Mouse (Mus musculus): ENCODE measurements around the gene Crlf1. TPM values are rescaled to one million over a fixed set of nuclear protein-coding genes. Genes with fewer than 3 reads are reported as not detected.

Crlf1 gene
- polyA plus RNA-seq, 1 experiment from 2014 or later: 5.8 TPM

- Histone ChIP-seq H3K9me3 (ENCODE audit: control insufficient read depth, low read length) (no peaks in the 10 kb centered on the region), H3K36me3 (ENCODE audit: control insufficient read depth, insufficient read depth, low read length) (peaks cover 9% of the 10 kb centered on the region; the same call in 1 of the 2 replicates), H3K27me3 (ENCODE audit: control insufficient read depth, insufficient read depth, low read length) (peaks cover 4% of the 10 kb centered on the region; the same call in 1 of the 2 replicates), H3K27ac (replicated peaks) (no peak overlapping the region), H3K9ac (ENCODE audit: low read length) (no peak overlapping the region), H3K4me3 (ENCODE audit: low read depth, low read length) (no peak overlapping the region), H3K4me1 (replicated peaks; ENCODE audit: control insufficient read depth, insufficient read depth) (peaks cover 3% of the 10 kb centered on the region), H3K4me2 (replicated peaks; ENCODE audit: low read depth) (0 out of 2 replicates have a peak overlapping the region, but pooled peaks have one; percentile 11)
- DNase-seq (ENCODE audit: low spot score) (peak; percentile 85), ATAC-seq (ENCODE audit: low FRiP score, low TSS enrichment) (peak; percentile 28; the same call in 1 of the 2 replicates)
- WGBS: 18% methylated on average over 46 of the region's 46 CpGs
- TF ChIP-seq CTCF (IDR thresholded peaks at IDR 0.05; ENCODE audit: low read depth) (peak; percentile 86), EP300 (optimal IDR thresholded peaks at IDR 0.05) (no peak)
Observed at GRCm38 (mm10) chr8:70503062-70503750, 10.2 kb downstream of the Crlf1 start.

- H3K4me2 ChIP-seq (replicated peaks; ENCODE audit: low read depth): no peak overlapping the region
- 54% methylated on average over 16 of the region's 16 CpGs for WGBS
- TF ChIP-seq EP300 (optimal IDR thresholded peaks at IDR 0.05): no peak
- TF ChIP-seq CTCF (IDR thresholded peaks at IDR 0.05; ENCODE audit: low read depth): no peak
- DNase-seq (ENCODE audit: low spot score) (peak; percentile 35), ATAC-seq (ENCODE audit: low FRiP score, low TSS enrichment) (no peak)
- H3K4me3 ChIP-seq (ENCODE audit: low read depth, low read length): no peak overlapping the region
- no peak overlapping the region for H3K27ac ChIP-seq (replicated peaks)
- H3K9me3 ChIP-seq (ENCODE audit: control insufficient read depth, low read length): no peaks in the 10 kb centered on the region
- no peak overlapping the region for H3K9ac ChIP-seq (ENCODE audit: low read length)
- H3K27me3 ChIP-seq (ENCODE audit: control insufficient read depth, insufficient read depth, low read length): peaks cover 4% of the 10 kb centered on the region; the same call in 1 of the 2 replicates
- H3K4me1 ChIP-seq (replicated peaks; ENCODE audit: control insufficient read depth, insufficient read depth): peaks cover 3% of the 10 kb centered on the region
- peaks cover 12% of the 10 kb centered on the region; the same call in 1 of the 2 replicates for H3K36me3 ChIP-seq (ENCODE audit: control insufficient read depth, insufficient read depth, low read length)
Observed at GRCm38 (mm10) chr8:70504291-70504716, 11.3 kb downstream of the Crlf1 start.

- Histone ChIP-seq H3K4me1 (replicated peaks; ENCODE audit: control insufficient read depth, insufficient read depth) (peaks cover 3% of the 10 kb centered on the region), H3K9ac (ENCODE audit: low read length) (no peak overlapping the region), H3K9me3 (ENCODE audit: control insufficient read depth, low read length) (no peaks in the 10 kb centered on the region), H3K27ac (replicated peaks) (no peak overlapping the region), H3K27me3 (ENCODE audit: control insufficient read depth, insufficient read depth, low read length) (peaks cover 4% of the 10 kb centered on the region; the same call in 1 of the 2 replicates), H3K4me3 (ENCODE audit: low read depth, low read length) (no peak overlapping the region), H3K4me2 (replicated peaks; ENCODE audit: low read depth) (no peak overlapping the region), H3K36me3 (ENCODE audit: control insufficient read depth, insufficient read depth, low read length) (peaks cover 12% of the 10 kb centered on the region; the same call in 1 of the 2 replicates)
- peak; percentile 91 for TF ChIP-seq CTCF (IDR thresholded peaks at IDR 0.05; ENCODE audit: low read depth)
- TF ChIP-seq EP300 (optimal IDR thresholded peaks at IDR 0.05): no peak
- WGBS: 81% methylated on average over 3 of the region's 3 CpGs
- ATAC-seq (ENCODE audit: low FRiP score, low TSS enrichment) (no peak), DNase-seq (ENCODE audit: low spot score) (peak; percentile 78)
Observed at GRCm38 (mm10) chr8:70504851-70505250, 11.9 kb downstream of the Crlf1 start.

- ATAC-seq (ENCODE audit: low FRiP score, low TSS enrichment) (peak; percentile 4; the same call in 1 of the 2 replicates), DNase-seq (ENCODE audit: low spot score) (no peak)
- 35% methylated on average over 32 of the region's 32 CpGs for WGBS
- peaks cover 12% of the 10 kb centered on the region; the same call in 1 of the 2 replicates for H3K36me3 ChIP-seq (ENCODE audit: control insufficient read depth, insufficient read depth, low read length)
- TF ChIP-seq EP300 (optimal IDR thresholded peaks at IDR 0.05) (no peak), CTCF (IDR thresholded peaks at IDR 0.05; ENCODE audit: low read depth) (no peak)
- H3K4me1 ChIP-seq (replicated peaks; ENCODE audit: control insufficient read depth, insufficient read depth): peaks cover 3% of the 10 kb centered on the region
- H3K27me3 ChIP-seq (ENCODE audit: control insufficient read depth, insufficient read depth, low read length): no peaks in the 10 kb centered on the region
- no peaks in the 10 kb centered on the region for H3K9me3 ChIP-seq (ENCODE audit: control insufficient read depth, low read length)
- H3K9ac ChIP-seq (ENCODE audit: low read length): peak overlapping the region; percentile 85
- peak overlapping the region; percentile 71 for H3K4me3 ChIP-seq (ENCODE audit: low read depth, low read length)
- H3K27ac ChIP-seq (replicated peaks): peak overlapping the region; percentile 91
- H3K4me2 ChIP-seq (replicated peaks; ENCODE audit: low read depth): peak overlapping the region; percentile 73
Observed at GRCm38 (mm10) chr8:70505698-70506327, 12.9 kb downstream of the Crlf1 start.

GRCm38 (mm10) chr8:70506328-70507026 is 13.5 kb downstream of the Crlf1 start, which contains the start of gene Rex1bd:
TSS of gene Rex1bd (minus strand) at chr8:70506752.
- H3K9ac ChIP-seq (ENCODE audit: low read length): peak within 1 kb of the TSS; percentile 85
- no peaks in the 10 kb centered on the region for H3K9me3 ChIP-seq (ENCODE audit: control insufficient read depth, low read length)
- DNase-seq (ENCODE audit: low spot score) (peak; percentile 95), ATAC-seq (ENCODE audit: low FRiP score, low TSS enrichment) (peak; percentile 83)
- peaks cover 3% of the 10 kb centered on the region for H3K4me1 ChIP-seq (replicated peaks; ENCODE audit: control insufficient read depth, insufficient read depth)
- TF ChIP-seq EP300 (optimal IDR thresholded peaks at IDR 0.05) (no peak), CTCF (IDR thresholded peaks at IDR 0.05; ENCODE audit: low read depth) (peak; percentile 91)
- H3K27me3 ChIP-seq (ENCODE audit: control insufficient read depth, insufficient read depth, low read length): no peaks in the 10 kb centered on the region
- H3K36me3 ChIP-seq (ENCODE audit: control insufficient read depth, insufficient read depth, low read length): peaks cover 12% of the 10 kb centered on the region; the same call in 1 of the 2 replicates
- 3% methylated on average over 40 of the region's 40 CpGs for WGBS
- H3K4me3 ChIP-seq (ENCODE audit: low read depth, low read length): peak within 1 kb of the TSS; percentile 71
- peak within 1 kb of the TSS; percentile 73 for H3K4me2 ChIP-seq (replicated peaks; ENCODE audit: low read depth)
- H3K27ac ChIP-seq (replicated peaks): peak within 1 kb of the TSS; percentile 91
